Mouse (Mus musculus) liver, embryonic 14.5 days (tissue): Measurements from ENCODE around the gene Rras2. TPM values are rescaled to one million over a fixed set of nuclear protein-coding genes. Genes with fewer than 3 reads are reported as not detected.

Experiments
- ATAC-seq: fragments of 200-750 bp; cut with Nextera tagmentation; 2 replicates; pipeline ENCODE4 v1.8.0; 2017; ENCODE audit warnings: moderate number of reproducible peaks, mild to moderate bottlenecking, moderate library complexity; ENCODE audit not compliant: insufficient read depth
- DNase-seq, 3 experiments: peaks; one replicate each; pipeline ENCODE4 v3.0.0-alpha.2; 2012 to 2013; ENCODE audit warnings: low read depth in 3 of 3, low spot score in 3 of 3
- H3K27ac ChIP-seq: fragments of 300-500 bp; sonication (generic); 2 replicates; pipeline ENCODE4 v1.5.1; 2014; ENCODE audit warnings: moderate library complexity, mild to moderate bottlenecking, control low read depth, inconsistent platforms
- H3K27me3 ChIP-seq: fragments of 300-500 bp; sonication (generic); 2 replicates; pipeline ENCODE4 v1.6.1; 2014; ENCODE audit warnings: mild to moderate bottlenecking, low read length, moderate library complexity; ENCODE audit not compliant: control insufficient read depth, insufficient read depth
- H3K36me3 ChIP-seq: fragments of 300-500 bp; sonication (generic); replicated peaks from 2 replicates; pipeline ENCODE4 v1.6.1; 2014; ENCODE audit warnings: low read depth; ENCODE audit not compliant: control insufficient read depth, insufficient read depth
- H3K4me1 ChIP-seq, 2 experiments: fragments of 200-500 bp in 1 of 2; fragments of 300-500 bp in 1 of 2; sonication (generic) in 1 of 2; replicated peaks; 2 replicates each; pipeline ENCODE4 v1.6.1; 2012 to 2014; ENCODE audit warnings: antibody characterized with exemption in 1 of 2, inconsistent platforms in 1 of 2, low read length in 1 of 2; ENCODE audit not compliant: control insufficient read depth in 2 of 2, insufficient read depth in 2 of 2
- H3K4me2 ChIP-seq: fragments of 300-500 bp; sonication (generic); 2 replicates; pipeline ENCODE4 v1.6.1; 2014; ENCODE audit warnings: low read depth, mild to moderate bottlenecking, control low read depth, moderate library complexity
- H3K4me3 ChIP-seq, 2 experiments: fragments of 200-500 bp in 1 of 2; fragments of 300-500 bp in 1 of 2; sonication (generic) in 1 of 2; 2 replicates each; pipeline ENCODE4 v1.5.1; 2012 to 2014; ENCODE audit warnings: low read depth in 2 of 2, low read length in 2 of 2, mild to moderate bottlenecking in 2 of 2, control low read depth in 1 of 2, inconsistent platforms in 1 of 2, moderate library complexity in 1 of 2; ENCODE audit not compliant: insufficient read depth in 1 of 2
- H3K9ac ChIP-seq: fragments of 300-500 bp; sonication (generic); replicated peaks from 2 replicates; pipeline ENCODE4 v1.6.1; 2014; ENCODE audit warnings: mild to moderate bottlenecking, control low read depth, moderate library complexity
- H3K9me3 ChIP-seq: fragments of 300-500 bp; sonication (generic); 2 replicates; pipeline ENCODE4 v1.6.1; 2016; ENCODE audit warnings: low read length, mixed read lengths; ENCODE audit not compliant: control insufficient read depth
- CTCF ChIP-seq: IDR thresholded peaks from 2 replicates; pipeline ENCODE4 v1.5.1; 2016; ENCODE audit warnings: antibody characterized with exemption, low read depth, control low read depth
- EP300 ChIP-seq: IDR thresholded peaks from 2 replicates; pipeline ENCODE4 v1.6.1; 2016; ENCODE audit warnings: antibody characterized with exemption, low read depth
- WGBS: fragments of 180-500 bp; shearing (Covaris S2); extraction: QIAGEN DNeasy Blood & Tissue Kit; methylation state at CpG from one replicate; pipeline ENCODE4 v1.1.7; 2014; ENCODE audit not compliant: insufficient replicate concordance; 5-methylcytosine and 5-hydroxymethylcytosine counted together
- polyA plus RNA-seq, 2 experiments: library from polyadenylated mRNA; depleted of rRNA in 1 of 2; stranded (reverse) in 1 of 2; unstranded in 1 of 2; fragments of >200 nt; fragmentation: Nextera tagmentation in 1 of 2; extraction: Ambion mirVana in 1 of 2; gene quantifications; 2 replicates each; pipeline versions ENCODE4 v1.2.1 to v1.2.3; 2012 to 2014

Rras2 gene
- polyA plus RNA-seq (2012; rRNA removed) (4.5 and 5.3 TPM in 2 replicates), polyA plus RNA-seq (2014; fragmentation: Nextera tagmentation; extraction: Ambion mirVana) (7.9 and 8.2 TPM in 2 replicates)

- Histone ChIP-seq H3K27me3 (peaks cover 31% of the 10 kb centered on the region), H3K4me3 (peak within 1 kb of the TSS; percentile 47 to 65), H3K4me2 (peak within 1 kb of the TSS; percentile 56), H3K9me3 (no peaks in the 10 kb centered on the region), H3K4me1 (no peaks in the 10 kb centered on the region; a peak in 2 of 4 replicates), H3K9ac (peak within 1 kb of the TSS; percentile 32), H3K27ac (no peak within 1 kb of the TSS), H3K36me3 (no peaks in the 10 kb centered on the region)
- peak in 1 of 3 experiments; percentile 35 for DNase-seq
- WGBS: under 1% methylated on average over 55 of the region's 55 CpGs
- peak; percentile 80 for ATAC-seq
- TF ChIP-seq CTCF (no peak), EP300 (no peak)
These were observed at the start of gene Rras2 for GRCm38 (mm10) chr7:114117444-114117905. TSS of gene Rras2 (minus strand) at chr7:114117781.

- no peaks in the 10 kb centered on the region for H3K27me3 ChIP-seq
- no peak for ATAC-seq
- no peaks in the 10 kb centered on the region for H3K9me3 ChIP-seq
- H3K36me3 ChIP-seq: no peaks in the 10 kb centered on the region
- H3K9ac ChIP-seq: no peak overlapping the region
- H3K27ac ChIP-seq: no peak overlapping the region
- no peak overlapping the region for H3K4me2 ChIP-seq
- H3K4me3 ChIP-seq: no peak overlapping the region
- TF ChIP-seq CTCF: no peak
- TF ChIP-seq EP300: no peak
- DNase-seq: no peak
- H3K4me1 ChIP-seq: no peaks in the 10 kb centered on the region; a peak in 1 of 4 replicates
- 51% methylated on average over 5 of the region's 5 CpGs for WGBS
These were observed 45.4 kb upstream of the Rras2 start for GRCm38 (mm10) chr7:114162975-114163374.

- 19% methylated on average over 8 of the region's 8 CpGs for WGBS
- Histone ChIP-seq H3K9ac (no peak overlapping the region), H3K9me3 (no peaks in the 10 kb centered on the region), H3K27ac (no peak overlapping the region), H3K27me3 (no peaks in the 10 kb centered on the region), H3K4me2 (no peak overlapping the region), H3K4me1 (no peaks in the 10 kb centered on the region; a peak in 1 of 4 replicates), H3K4me3 (no peak overlapping the region), H3K36me3 (no peaks in the 10 kb centered on the region)
- TF ChIP-seq EP300: no peak
- no peak for TF ChIP-seq CTCF
- no peak for DNase-seq
- ATAC-seq: no peak
These were observed 43.5 kb upstream of the Rras2 start for GRCm38 (mm10) chr7:114161101-114161500.

- Histone ChIP-seq H3K4me2 (no peak overlapping the region), H3K4me3 (no peak overlapping the region), H3K27me3 (no peaks in the 10 kb centered on the region), H3K9me3 (no peaks in the 10 kb centered on the region), H3K4me1 (no peaks in the 10 kb centered on the region; a peak in 1 of 4 replicates), H3K36me3 (no peaks in the 10 kb centered on the region), H3K27ac (no peak overlapping the region), H3K9ac (no peak overlapping the region)
- TF ChIP-seq EP300: no peak
- TF ChIP-seq CTCF: no peak
- ATAC-seq: no peak
- 78% methylated on average over 12 of the region's 12 CpGs for WGBS
- DNase-seq: no peak
These were observed 40.2 kb upstream of the Rras2 start for GRCm38 (mm10) chr7:114157716-114158278.

- Histone ChIP-seq H3K4me2 (no peak overlapping the region), H3K4me1 (no peaks in the 10 kb centered on the region), H3K27me3 (no peaks in the 10 kb centered on the region), H3K36me3 (no peaks in the 10 kb centered on the region), H3K9me3 (no peaks in the 10 kb centered on the region), H3K4me3 (no peak overlapping the region), H3K27ac (no peak overlapping the region), H3K9ac (no peak overlapping the region)
- WGBS: 65% methylated on average over 4 of the region's 4 CpGs
- no peak for DNase-seq
- no peak for ATAC-seq
- TF ChIP-seq EP300: no peak
- TF ChIP-seq CTCF: no peak
These were observed 38.8 kb upstream of the Rras2 start for GRCm38 (mm10) chr7:114156364-114156763.
